Mouse (Mus musculus) G1E-ER4 (cell line): ENCODE results near the gene Acsl5. TPM values are rescaled to one million over a fixed set of nuclear protein-coding genes. Genes with fewer than 3 reads are reported as not detected.

Experiments used
- GATA1 ChIP-seq: IDR thresholded peaks from one replicate; pipeline ENCODE4 v1.8.0; 2012; ENCODE audit warnings: low read length, inconsistent platforms
- polyA plus RNA-seq: library from polyadenylated mRNA; stranded (reverse); fragments of >175 nt; gene quantifications from 2 replicates; pipeline ENCODE4 v1.2.3, GENCODE M21; 2012

The Acsl5 gene
- polyA plus RNA-seq, 1 experiment = 44.6 TPM

- no peak for TF ChIP-seq GATA1
These were observed 25.1 kb upstream of the Acsl5 start for GRCm38 (mm10) chr19:55226621-55227020.

- no peak for TF ChIP-seq GATA1
These were observed 24.6 kb upstream of the Acsl5 start for GRCm38 (mm10) chr19:55227135-55227534.

DNA sequence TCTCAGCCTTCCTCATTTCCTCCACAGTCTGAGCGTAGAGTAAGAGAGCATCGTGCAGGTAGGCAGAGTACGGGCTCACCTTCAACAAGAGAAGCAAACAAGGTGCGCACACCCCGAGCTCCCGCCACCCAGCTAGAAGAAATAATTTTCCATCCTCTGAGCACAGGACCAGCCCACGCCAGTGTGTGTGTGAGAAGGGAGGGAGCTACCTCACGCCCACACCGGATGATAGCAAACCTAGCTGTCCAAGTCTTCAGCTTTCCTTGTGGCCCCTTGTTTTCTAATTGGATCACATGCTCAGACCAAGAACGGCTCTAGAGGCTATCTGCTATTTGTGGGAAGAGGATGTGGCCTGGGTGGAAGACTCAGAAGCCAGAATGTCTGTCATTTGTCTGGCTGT is 20.7 kb upstream of the Acsl5 start:
- TF ChIP-seq GATA1 = no peak

GRCm38 (mm10) chr19:55232136-55232535 is 19.6 kb upstream of the Acsl5 start:
- TF ChIP-seq GATA1 = no peak

- no peak for TF ChIP-seq GATA1
These were observed 15.7 kb upstream of the Acsl5 start for GRCm38 (mm10) chr19:55236026-55236425.

- no peak for TF ChIP-seq GATA1
These were observed 15.2 kb upstream of the Acsl5 start for GRCm38 (mm10) chr19:55236564-55236963.

- no peak for TF ChIP-seq GATA1
These were observed 11.8 kb upstream of the Acsl5 start for GRCm38 (mm10) chr19:55239766-55240426.

- no peak for TF ChIP-seq GATA1
These were observed 10.5 kb upstream of the Acsl5 start, which contains the start of gene Gucy2g for GRCm38 (mm10) chr19:55241186-55241645. Gucy2g (minus strand) TSS chr19:55241236.

DNA sequence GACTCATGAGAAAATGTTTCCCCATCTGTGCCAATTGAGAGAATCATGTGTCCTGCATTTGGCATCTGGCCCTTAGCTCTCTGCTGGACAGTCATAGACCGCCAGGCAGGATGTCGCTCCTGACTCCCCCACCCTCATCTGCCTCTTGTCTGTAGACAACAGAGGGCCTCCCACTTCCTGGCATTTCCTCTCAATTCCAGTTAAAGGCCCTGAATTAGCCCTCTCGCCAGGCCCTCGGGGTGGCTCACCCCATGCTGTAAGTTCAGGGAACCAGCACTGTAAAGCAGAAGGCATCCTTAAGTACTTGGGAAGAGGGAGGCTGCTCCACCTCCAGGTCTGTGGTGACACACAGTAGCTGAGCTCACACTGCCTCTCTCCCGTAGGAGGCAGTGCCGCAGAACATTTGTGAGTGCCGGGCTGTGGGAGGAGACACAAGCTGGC is 6.9 kb upstream of the Acsl5 start:
- no peak for TF ChIP-seq GATA1

DNA sequence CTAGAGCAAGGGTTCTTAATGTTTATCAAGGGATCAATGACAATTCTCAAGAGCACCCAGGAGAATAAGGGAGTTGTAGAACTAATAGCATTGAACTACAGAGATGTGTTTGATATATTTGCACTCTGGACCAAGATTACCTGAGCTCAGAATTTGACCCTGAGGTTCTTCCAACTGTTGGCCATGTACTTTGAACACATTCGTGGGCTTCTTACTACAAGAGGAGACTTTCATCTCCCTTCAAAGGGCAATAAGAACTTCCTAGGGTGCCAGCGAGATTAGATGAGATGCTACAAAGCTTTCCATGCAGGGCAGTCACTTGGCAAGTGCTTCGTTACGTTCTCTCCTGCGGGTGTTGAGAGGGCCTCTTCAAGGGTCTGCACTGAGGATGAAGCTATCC is 4.2 kb upstream of the Acsl5 start:
- TF ChIP-seq GATA1 = no peak

- TF ChIP-seq GATA1 = no peak
These were observed 3.7 kb upstream of the Acsl5 start for GRCm38 (mm10) chr19:55247991-55248520.

GRCm38 (mm10) chr19:55250451-55250850 is 1.3 kb upstream of the Acsl5 start:
- TF ChIP-seq GATA1 = no peak

GRCm38 (mm10) chr19:55253239-55253569 is 1.5 kb downstream of the Acsl5 start:
- TF ChIP-seq GATA1 = no peak

GRCm38 (mm10) chr19:55253570-55254441 is 2.1 kb downstream of the Acsl5 start:
- no peak for TF ChIP-seq GATA1

DNA sequence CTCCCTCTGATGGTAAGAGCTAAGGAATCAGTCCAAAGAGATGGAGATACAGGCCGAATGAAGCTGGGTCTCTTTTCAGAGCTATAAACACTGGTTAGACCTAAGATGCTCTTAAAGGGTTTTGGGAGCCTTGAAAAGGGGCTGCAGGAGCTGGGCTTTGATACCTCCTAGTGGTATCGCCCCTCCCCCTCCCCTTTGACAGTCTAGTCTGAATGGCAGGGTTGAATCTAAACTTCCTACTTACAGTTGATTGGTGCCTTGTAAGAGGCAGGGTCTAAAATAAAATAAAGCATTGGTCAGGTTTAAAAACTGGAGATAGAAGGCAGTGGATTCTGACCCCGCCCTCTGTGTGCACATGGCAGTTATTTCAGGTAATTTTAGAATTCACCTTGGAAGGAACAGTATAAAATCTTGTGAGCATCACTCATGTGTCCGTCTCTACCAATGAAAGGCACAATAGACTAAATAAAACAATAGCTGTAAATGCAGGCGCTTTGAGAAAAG is 2.8 kb downstream of the Acsl5 start:
- no peak for TF ChIP-seq GATA1

DNA sequence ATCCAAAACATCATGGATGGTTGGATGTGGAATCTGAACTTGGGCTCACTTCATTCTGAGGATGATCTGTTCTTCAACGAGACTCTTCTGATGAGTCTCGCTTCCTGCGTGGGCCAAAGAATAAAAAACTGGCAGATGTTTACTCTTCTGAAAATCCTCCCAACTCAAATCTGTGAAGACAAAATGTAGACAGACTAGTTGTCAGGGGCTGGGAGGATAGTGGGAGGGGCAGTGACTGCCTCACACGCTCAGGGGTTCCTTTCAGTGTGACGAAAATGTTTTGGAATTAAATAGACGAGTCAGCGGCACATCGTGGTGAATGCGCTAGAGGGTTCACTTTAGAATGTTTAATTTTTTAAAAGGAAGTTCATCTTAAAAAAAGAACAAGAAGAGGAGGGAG is 4.4 kb downstream of the Acsl5 start:
- no peak for TF ChIP-seq GATA1
